Mouse (Mus musculus): ENCODE data around the gene Nod2. TPM values are rescaled to one million over a fixed set of nuclear protein-coding genes. Genes with fewer than 3 reads are reported as not detected.

Nod2 gene
- polyA plus RNA-seq, 1 experiment from 2014 or later: 0.13 TPM

DNA sequence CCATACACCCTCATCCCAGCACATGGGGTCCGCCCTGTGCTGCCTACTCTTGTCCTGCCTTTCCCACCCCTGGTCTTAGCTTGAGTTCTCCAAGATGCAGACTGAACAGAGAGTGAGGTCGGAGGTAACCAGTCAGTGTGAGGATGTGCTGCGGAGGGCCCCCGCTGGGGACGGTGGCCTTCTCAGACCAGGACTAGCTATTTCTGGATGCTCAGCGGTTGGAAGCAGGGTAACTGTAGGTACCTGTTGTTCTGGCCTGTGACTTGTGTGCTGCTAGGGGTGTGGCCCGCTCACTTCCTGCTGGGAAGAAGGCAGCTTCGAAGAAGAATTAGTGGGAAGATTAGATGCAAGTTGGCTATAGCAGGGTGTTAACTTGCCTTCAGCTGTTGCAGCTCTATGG, 38.1 kb upstream of the Nod2 start:
- no peaks in the 10 kb centered on the region for H3K36me3 ChIP-seq (ENCODE audit: insufficient read depth)
- H3K9me3 ChIP-seq (ENCODE audit: low read depth, low read length): no peaks in the 10 kb centered on the region
- H3K27ac ChIP-seq (ENCODE audit: low read depth): no peak overlapping the region
- 74% methylated on average over 8 of the region's 8 CpGs for WGBS
- TF ChIP-seq CTCF (IDR thresholded peaks at IDR 0.05; ENCODE audit: low read depth): no peak
- no peak overlapping the region for H3K9ac ChIP-seq
- H3K27me3 ChIP-seq (ENCODE audit: insufficient read depth, low read length): no peaks in the 10 kb centered on the region
- no peak overlapping the region for H3K4me3 ChIP-seq (ENCODE audit: low read depth, low read length)
- DNase-seq (no peak), ATAC-seq (ENCODE audit: insufficient read depth) (no peak)
- H3K4me1 ChIP-seq (ENCODE audit: insufficient read depth): peaks cover 12% of the 10 kb centered on the region
- H3K4me2 ChIP-seq: no peak overlapping the region

DNA sequence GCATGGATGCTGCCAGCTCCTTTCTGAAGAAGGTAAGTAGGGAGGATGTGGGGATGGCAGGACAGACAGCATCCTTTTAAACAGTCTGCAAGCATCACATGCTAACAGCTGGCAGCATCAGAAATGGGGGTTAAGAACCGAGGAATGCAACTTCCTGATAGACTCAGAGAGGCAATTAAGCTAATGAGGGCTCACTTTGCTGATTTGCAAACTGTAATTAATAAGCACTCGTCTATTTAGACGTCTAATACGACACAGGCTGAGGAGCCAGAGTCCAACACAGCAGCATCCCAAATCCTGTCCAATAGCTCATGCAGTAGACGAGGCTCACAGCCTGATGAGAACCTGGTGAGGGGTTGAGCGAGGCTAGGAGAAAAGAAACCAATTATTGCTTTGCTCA, 36.8 kb upstream of the Nod2 start:
- ATAC-seq (ENCODE audit: insufficient read depth): no peak
- no peak for DNase-seq
- Histone ChIP-seq H3K4me1 (ENCODE audit: insufficient read depth) (peaks cover 5% of the 10 kb centered on the region), H3K27ac (ENCODE audit: low read depth) (no peak overlapping the region), H3K36me3 (ENCODE audit: insufficient read depth) (no peaks in the 10 kb centered on the region), H3K4me2 (no peak overlapping the region), H3K4me3 (ENCODE audit: low read depth, low read length) (no peak overlapping the region), H3K9me3 (ENCODE audit: low read depth, low read length) (no peaks in the 10 kb centered on the region), H3K9ac (no peak overlapping the region), H3K27me3 (ENCODE audit: insufficient read depth, low read length) (no peaks in the 10 kb centered on the region)
- 66% methylated on average over 6 of the region's 6 CpGs for WGBS
- TF ChIP-seq CTCF (IDR thresholded peaks at IDR 0.05; ENCODE audit: low read depth): no peak

DNA sequence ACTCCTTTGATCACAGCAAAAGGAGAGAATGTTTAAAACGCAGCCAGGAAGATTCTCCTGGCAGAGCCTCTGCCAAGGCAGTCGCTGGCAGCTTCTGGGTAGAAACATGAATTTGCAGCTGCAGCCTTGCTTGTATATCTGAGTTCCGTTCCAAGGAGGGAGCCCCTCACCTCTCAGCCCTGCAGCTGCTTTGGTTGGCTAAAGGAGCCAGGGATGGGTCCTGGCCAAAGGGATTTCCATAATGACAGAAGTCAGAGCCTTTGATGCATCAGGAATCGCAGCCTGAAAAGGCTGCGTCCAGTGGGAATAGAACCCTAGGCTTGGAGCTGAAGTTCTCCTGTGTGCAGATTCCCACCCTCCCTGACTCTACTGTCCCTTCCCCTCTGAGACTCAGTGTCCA, 32.1 kb upstream of the Nod2 start:
- ATAC-seq (ENCODE audit: insufficient read depth): no peak
- Histone ChIP-seq H3K9me3 (ENCODE audit: low read depth, low read length) (no peaks in the 10 kb centered on the region), H3K27me3 (ENCODE audit: insufficient read depth, low read length) (no peaks in the 10 kb centered on the region), H3K4me3 (ENCODE audit: low read depth, low read length) (no peak overlapping the region), H3K27ac (ENCODE audit: low read depth) (no peak overlapping the region), H3K4me1 (ENCODE audit: insufficient read depth) (no peaks in the 10 kb centered on the region), H3K36me3 (ENCODE audit: insufficient read depth) (no peaks in the 10 kb centered on the region), H3K9ac (no peak overlapping the region), H3K4me2 (no peak overlapping the region)
- peak; percentile 20 for DNase-seq
- no peak for TF ChIP-seq CTCF (IDR thresholded peaks at IDR 0.05; ENCODE audit: low read depth)
- 44% methylated on average over 5 of the region's 5 CpGs for WGBS

DNA sequence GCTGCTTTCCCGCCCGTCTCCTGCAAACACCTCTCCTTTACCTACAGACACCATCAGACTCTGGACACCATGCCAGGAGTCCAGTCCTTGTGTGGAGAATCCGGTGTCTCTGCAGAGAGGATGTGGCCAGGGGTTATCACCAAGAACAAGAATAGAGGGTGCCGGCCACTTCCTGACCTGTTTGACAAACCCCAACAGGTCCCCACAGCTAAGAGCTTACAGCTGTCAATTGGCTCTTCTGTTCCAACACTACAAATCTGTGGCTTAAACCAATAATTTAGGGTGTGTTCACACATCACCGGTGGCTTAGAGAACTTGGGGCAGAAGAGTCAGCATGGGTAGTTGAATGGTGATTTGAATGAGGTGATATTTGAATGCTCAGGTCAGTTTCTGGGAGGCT, 28.5 kb upstream of the Nod2 start:
- H3K9me3 ChIP-seq (ENCODE audit: low read depth, low read length): no peaks in the 10 kb centered on the region
- H3K9ac ChIP-seq: no peak overlapping the region
- H3K4me1 ChIP-seq (ENCODE audit: insufficient read depth): no peaks in the 10 kb centered on the region
- DNase-seq: no peak
- H3K4me3 ChIP-seq (ENCODE audit: low read depth, low read length): no peak overlapping the region
- no peak overlapping the region for H3K27ac ChIP-seq (ENCODE audit: low read depth)
- no peak for ATAC-seq (ENCODE audit: insufficient read depth)
- H3K4me2 ChIP-seq: no peak overlapping the region
- no peak for TF ChIP-seq CTCF (IDR thresholded peaks at IDR 0.05; ENCODE audit: low read depth)
- H3K27me3 ChIP-seq (ENCODE audit: insufficient read depth, low read length): 0 out of 2 replicates have a peak, but pooled peaks cover 3% of the 10 kb centered on the region
- WGBS: 36% methylated on average over 5 of the region's 5 CpGs
- H3K36me3 ChIP-seq (ENCODE audit: insufficient read depth): no peaks in the 10 kb centered on the region

DNA sequence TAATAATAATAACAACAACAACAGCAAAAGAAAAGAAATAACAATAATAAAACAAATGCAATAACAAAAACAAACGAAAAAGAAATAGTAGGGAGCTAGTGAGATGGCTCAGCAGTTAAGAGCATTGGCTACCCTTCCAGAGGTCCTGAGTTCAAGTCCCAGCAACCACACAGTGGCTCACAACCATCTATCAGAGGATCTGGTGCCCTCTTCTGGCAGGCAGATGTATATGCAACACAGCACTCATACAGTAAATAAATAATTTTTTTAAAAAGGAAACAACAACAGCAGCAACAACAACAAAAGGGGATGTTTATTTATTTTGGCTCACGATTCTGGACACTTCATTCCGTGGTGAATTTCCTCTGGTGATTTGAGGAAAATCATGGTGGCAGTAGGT, 27.6 kb upstream of the Nod2 start:
- WGBS: 64% methylated on average over 3 of the region's 3 CpGs
- no peak overlapping the region for H3K4me3 ChIP-seq (ENCODE audit: low read depth, low read length)
- no peak for ATAC-seq (ENCODE audit: insufficient read depth)
- no peaks in the 10 kb centered on the region for H3K36me3 ChIP-seq (ENCODE audit: insufficient read depth)
- H3K9me3 ChIP-seq (ENCODE audit: low read depth, low read length): no peaks in the 10 kb centered on the region
- no peaks in the 10 kb centered on the region for H3K4me1 ChIP-seq (ENCODE audit: insufficient read depth)
- TF ChIP-seq CTCF (IDR thresholded peaks at IDR 0.05; ENCODE audit: low read depth): peak; percentile 61
- H3K27me3 ChIP-seq (ENCODE audit: insufficient read depth, low read length): 0 out of 2 replicates have a peak, but pooled peaks cover 3% of the 10 kb centered on the region
- H3K9ac ChIP-seq: no peak overlapping the region
- DNase-seq: peak; percentile 14
- H3K27ac ChIP-seq (ENCODE audit: low read depth): no peak overlapping the region
- H3K4me2 ChIP-seq: no peak overlapping the region

DNA sequence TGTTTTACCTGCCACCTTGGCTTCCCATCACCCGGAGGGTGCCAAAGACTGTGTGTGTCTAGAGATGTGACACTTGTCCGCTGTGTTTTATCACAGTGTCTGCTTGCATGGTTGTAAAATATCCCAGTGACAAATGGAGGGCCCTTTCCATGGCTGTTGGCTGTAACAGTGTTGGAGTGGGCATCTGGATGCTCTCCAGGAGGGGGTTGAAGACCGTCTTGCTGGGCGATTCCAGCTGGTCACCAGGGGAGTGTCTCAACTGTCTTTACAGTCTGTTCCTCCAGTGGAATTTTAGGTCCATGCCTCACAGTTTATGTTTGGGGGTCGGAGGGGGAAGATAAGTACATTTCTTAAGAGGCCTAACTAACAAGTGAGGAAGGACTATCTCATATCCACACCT, 26.2 kb upstream of the Nod2 start:
- Histone ChIP-seq H3K36me3 (ENCODE audit: insufficient read depth) (no peaks in the 10 kb centered on the region), H3K27ac (ENCODE audit: low read depth) (no peak overlapping the region), H3K4me1 (ENCODE audit: insufficient read depth) (no peaks in the 10 kb centered on the region), H3K9me3 (ENCODE audit: low read depth, low read length) (no peaks in the 10 kb centered on the region), H3K4me3 (ENCODE audit: low read depth, low read length) (no peak overlapping the region), H3K9ac (no peak overlapping the region), H3K4me2 (no peak overlapping the region), H3K27me3 (ENCODE audit: insufficient read depth, low read length) (0 out of 2 replicates have a peak, but pooled peaks cover 9% of the 10 kb centered on the region)
- TF ChIP-seq CTCF (IDR thresholded peaks at IDR 0.05; ENCODE audit: low read depth): no peak
- DNase-seq (no peak), ATAC-seq (ENCODE audit: insufficient read depth) (no peak)
- WGBS: 50% methylated on average over 5 of the region's 5 CpGs

DNA sequence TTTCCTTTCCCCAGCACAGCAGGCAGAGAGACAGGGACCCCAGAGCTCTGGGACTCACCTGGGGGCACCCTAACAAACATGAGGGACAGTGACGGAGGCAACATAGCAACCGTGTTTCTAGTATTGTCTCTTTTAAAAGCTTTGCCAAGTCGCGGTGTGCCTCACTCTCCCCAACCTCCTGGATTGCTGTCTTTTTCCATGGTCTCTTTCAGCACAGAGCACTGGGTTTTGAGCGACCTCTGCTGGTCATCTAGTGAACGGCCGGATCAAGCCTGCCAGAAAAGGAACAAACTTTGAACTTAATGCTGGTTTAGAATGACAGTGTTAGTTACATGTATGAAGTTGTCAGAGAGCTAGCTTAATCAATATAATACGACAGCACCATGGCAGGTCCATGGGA, 25.7 kb upstream of the Nod2 start:
- no peaks in the 10 kb centered on the region for H3K36me3 ChIP-seq (ENCODE audit: insufficient read depth)
- H3K9ac ChIP-seq: no peak overlapping the region
- H3K27ac ChIP-seq (ENCODE audit: low read depth): no peak overlapping the region
- no peak overlapping the region for H3K4me2 ChIP-seq
- H3K4me3 ChIP-seq (ENCODE audit: low read depth, low read length): no peak overlapping the region
- no peaks in the 10 kb centered on the region for H3K9me3 ChIP-seq (ENCODE audit: low read depth, low read length)
- H3K4me1 ChIP-seq (ENCODE audit: insufficient read depth): no peaks in the 10 kb centered on the region
- DNase-seq: peak; percentile 92
- TF ChIP-seq CTCF (IDR thresholded peaks at IDR 0.05; ENCODE audit: low read depth): peak; percentile 97
- WGBS: 1% methylated on average over 8 of the region's 8 CpGs
- peak; percentile 46; the same call in 1 of the 2 replicates for ATAC-seq (ENCODE audit: insufficient read depth)
- H3K27me3 ChIP-seq (ENCODE audit: insufficient read depth, low read length): peaks cover 13% of the 10 kb centered on the region; the same call in 1 of the 2 replicates

DNA sequence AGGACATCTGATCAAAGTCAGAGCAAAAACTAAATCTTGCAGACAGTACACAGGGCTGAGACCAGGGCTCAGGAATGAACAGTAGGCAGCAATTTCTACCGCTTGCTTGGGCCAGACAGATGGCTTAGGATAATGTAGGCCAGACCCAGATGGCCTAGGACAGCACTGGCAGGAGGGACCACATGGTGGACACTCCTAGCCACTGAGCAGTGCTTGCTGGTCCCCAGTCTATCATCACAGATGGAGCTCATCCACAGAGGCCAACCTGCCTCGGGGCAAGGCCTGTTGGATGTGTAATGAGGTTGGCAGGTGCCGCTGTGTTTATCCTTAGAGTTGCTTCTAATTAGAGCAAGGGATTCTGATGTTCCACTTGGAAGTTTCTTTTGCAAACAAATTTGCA, 23.8 kb upstream of the Nod2 start:
- no peak overlapping the region for H3K27ac ChIP-seq (ENCODE audit: low read depth)
- DNase-seq (no peak), ATAC-seq (ENCODE audit: insufficient read depth) (no peak)
- H3K27me3 ChIP-seq (ENCODE audit: insufficient read depth, low read length): peaks cover 22% of the 10 kb centered on the region; the same call in 1 of the 2 replicates
- no peak overlapping the region for H3K9ac ChIP-seq
- no peaks in the 10 kb centered on the region for H3K36me3 ChIP-seq (ENCODE audit: insufficient read depth)
- no peaks in the 10 kb centered on the region for H3K4me1 ChIP-seq (ENCODE audit: insufficient read depth)
- no peak overlapping the region for H3K4me2 ChIP-seq
- no peaks in the 10 kb centered on the region for H3K9me3 ChIP-seq (ENCODE audit: low read depth, low read length)
- WGBS: 81% methylated on average over 3 of the region's 3 CpGs
- H3K4me3 ChIP-seq (ENCODE audit: low read depth, low read length): no peak overlapping the region
- no peak for TF ChIP-seq CTCF (IDR thresholded peaks at IDR 0.05; ENCODE audit: low read depth)

Data from lung, embryonic 14.5 days (tissue).